Mouse (Mus musculus) kidney, adult 2 months (tissue): Measurements from ENCODE around the gene Uox. TPM values are rescaled to one million over a fixed set of nuclear protein-coding genes. Genes with fewer than 3 reads are reported as not detected.

Experiments used
- DNase-seq: peaks from one replicate; pipeline ENCODE4 v3.0.0; 2021
- H3K27ac ChIP-seq: fragments of 200-500 bp; 2 replicates; pipeline ENCODE4 v1.5.1; 2012; ENCODE audit warnings: low read depth, low read length, control low read depth, inconsistent platforms; ENCODE audit not compliant: insufficient read depth
- H3K27me3 ChIP-seq: fragments of 200-500 bp; replicated peaks from 2 replicates; pipeline ENCODE4 v1.6.1; 2012; ENCODE audit warnings: mild to moderate bottlenecking, moderate library complexity, low read length, inconsistent platforms; ENCODE audit not compliant: control insufficient read depth, insufficient read depth
- H3K36me3 ChIP-seq: fragments of 200-500 bp; 2 replicates; pipeline ENCODE4 v1.6.1; 2012; ENCODE audit warnings: mild to moderate bottlenecking, moderate library complexity, low read length, inconsistent platforms; ENCODE audit not compliant: control insufficient read depth, insufficient read depth
- H3K4me1 ChIP-seq: fragments of 200-500 bp; 2 replicates; pipeline ENCODE4 v1.6.1; 2011; ENCODE audit warnings: low read length; ENCODE audit not compliant: control insufficient read depth, insufficient read depth
- H3K4me3 ChIP-seq: fragments of 200-500 bp; 2 replicates; pipeline ENCODE4 v1.5.1; 2011; ENCODE audit warnings: mild to moderate bottlenecking, low read depth, low read length, control low read depth; ENCODE audit not compliant: insufficient read depth
- CTCF ChIP-seq: fragments of 200-500 bp; conservative IDR thresholded peaks from 2 replicates; pipeline ENCODE4 v1.5.1; 2011; ENCODE audit warnings: low read depth, mild to moderate bottlenecking, control low read depth, low read length, moderate library complexity, mixed read lengths; ENCODE audit not compliant: insufficient read depth, insufficient read length
- POLR2A ChIP-seq: fragments of 200-500 bp; IDR thresholded peaks from one replicate; pipeline ENCODE4 v1.6.1; 2011; ENCODE audit warnings: low read depth, low read length, control low read depth
- WGBS: fragments of 180-500 bp; shearing (Covaris S2); methylation state at CpG from one replicate; pipeline ENCODE4 v1.1.7; 2018; 5-methylcytosine and 5-hydroxymethylcytosine counted together
- polyA plus RNA-seq: library from polyadenylated mRNA; depleted of rRNA; stranded (reverse); fragments of >200 nt; gene quantifications from 2 replicates; pipeline ENCODE4 v1.2.3, GENCODE M21; 2012

The Uox gene
- polyA plus RNA-seq, 1 experiment = not detected

GRCm38 (mm10) chr3:146658061-146658639 is 87.9 kb downstream of the Uox start:
- no peak overlapping the region for H3K27ac ChIP-seq
- TF ChIP-seq CTCF = no peak
- no peak for TF ChIP-seq POLR2A
- no peak for DNase-seq
- H3K36me3 ChIP-seq = no peaks in the 10 kb centered on the region
- no peak overlapping the region for H3K4me3 ChIP-seq
- no peaks in the 10 kb centered on the region for H3K4me1 ChIP-seq
- WGBS = 97% methylated on average over 1 of the region's 1 CpGs
- no peaks in the 10 kb centered on the region for H3K27me3 ChIP-seq

- Histone ChIP-seq H3K27me3 (no peaks in the 10 kb centered on the region), H3K4me3 (no peak overlapping the region), H3K36me3 (no peaks in the 10 kb centered on the region), H3K4me1 (no peaks in the 10 kb centered on the region), H3K27ac (no peak overlapping the region)
- TF ChIP-seq CTCF (no peak), POLR2A (no peak)
- no peak for DNase-seq
- WGBS = 95% methylated on average over 5 of the region's 5 CpGs
Observed at GRCm38 (mm10) chr3:146659321-146659720, 89.1 kb downstream of the Uox start.

DNA sequence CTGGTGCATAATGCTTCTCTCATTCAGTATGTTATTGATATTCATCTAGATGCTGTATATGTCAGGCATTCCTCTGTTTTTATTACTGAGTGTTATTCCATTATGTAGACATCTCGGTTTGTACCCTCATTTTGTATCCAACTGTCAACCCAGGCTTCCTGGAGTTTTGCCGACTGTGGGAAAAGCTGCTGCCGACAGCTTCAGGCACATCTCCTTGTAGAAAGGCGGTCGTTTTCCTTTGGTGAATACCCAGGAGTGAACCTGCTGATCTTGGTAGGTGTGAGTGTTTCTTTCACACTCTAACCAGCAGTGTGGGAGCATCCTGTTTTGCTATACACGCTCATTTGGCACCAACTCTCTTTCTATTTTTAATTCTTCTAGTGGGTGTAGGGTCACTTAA is 90.8 kb downstream of the Uox start:
- no peak for DNase-seq
- Histone ChIP-seq H3K4me1 (no peaks in the 10 kb centered on the region), H3K4me3 (no peak overlapping the region), H3K27me3 (no peaks in the 10 kb centered on the region), H3K27ac (no peak overlapping the region), H3K36me3 (no peaks in the 10 kb centered on the region)
- TF ChIP-seq POLR2A (no peak), CTCF (no peak)
- WGBS = 60% methylated on average over 6 of the region's 6 CpGs

DNA sequence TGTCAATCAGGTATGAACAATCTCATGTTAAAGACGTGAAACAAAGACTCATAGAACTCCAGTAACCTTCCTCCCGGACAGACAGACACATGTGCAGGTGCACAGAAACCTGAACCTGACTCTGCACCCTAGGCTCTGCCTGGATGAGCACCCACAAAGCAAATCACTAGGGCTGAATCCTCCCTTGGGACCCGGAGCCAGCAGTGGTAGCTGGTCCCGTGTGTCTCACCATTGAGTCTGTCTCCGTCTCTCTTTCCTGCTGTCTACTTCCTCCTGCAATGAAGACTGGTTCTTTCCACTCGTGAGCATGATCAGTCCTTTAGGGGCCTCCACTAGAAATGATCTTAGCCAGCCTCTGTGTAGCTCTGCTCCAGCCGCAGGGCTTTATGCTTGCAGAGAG is 91.7 kb downstream of the Uox start:
- Histone ChIP-seq H3K36me3 (no peaks in the 10 kb centered on the region), H3K27ac (no peak overlapping the region), H3K27me3 (no peaks in the 10 kb centered on the region), H3K4me1 (no peaks in the 10 kb centered on the region), H3K4me3 (no peak overlapping the region)
- WGBS = 65% methylated on average over 7 of the region's 7 CpGs
- no peak for DNase-seq
- TF ChIP-seq CTCF = no peak
- no peak for TF ChIP-seq POLR2A

DNA sequence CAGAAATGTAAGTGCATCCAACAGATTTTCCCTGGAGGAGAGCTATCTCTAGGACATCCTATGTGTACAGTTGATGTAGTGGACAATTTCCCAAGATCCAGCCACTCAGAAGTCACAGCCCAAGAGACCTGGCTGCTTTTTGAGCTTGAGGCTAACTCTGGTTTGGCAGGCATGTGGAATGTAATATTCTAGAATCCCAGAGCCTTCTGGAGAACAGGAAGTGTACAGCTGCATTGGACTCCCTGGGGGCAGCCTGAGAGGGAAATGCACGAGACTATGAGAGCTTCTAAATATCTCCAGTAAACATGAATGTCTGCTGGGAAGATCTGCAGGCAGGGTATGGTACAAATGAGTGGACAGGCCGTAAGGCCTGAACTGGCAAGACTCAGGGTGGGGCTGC is 100.9 kb downstream of the Uox start:
- Histone ChIP-seq H3K4me3 (no peak overlapping the region), H3K27me3 (no peaks in the 10 kb centered on the region), H3K4me1 (no peaks in the 10 kb centered on the region), H3K36me3 (no peaks in the 10 kb centered on the region), H3K27ac (no peak overlapping the region)
- TF ChIP-seq POLR2A (no peak), CTCF (no peak)
- 56% methylated on average over 2 of the region's 2 CpGs for WGBS
- DNase-seq = peak; percentile 12

GRCm38 (mm10) chr3:146675101-146675500 is 104.9 kb downstream of the Uox start:
- H3K36me3 ChIP-seq = no peaks in the 10 kb centered on the region
- no peak overlapping the region for H3K4me3 ChIP-seq
- no peaks in the 10 kb centered on the region for H3K4me1 ChIP-seq
- H3K27ac ChIP-seq = no peak overlapping the region
- no peaks in the 10 kb centered on the region for H3K27me3 ChIP-seq
- WGBS = 83% methylated on average over 1 of the region's 1 CpGs
- TF ChIP-seq POLR2A (no peak), CTCF (no peak)
- DNase-seq = no peak

DNA sequence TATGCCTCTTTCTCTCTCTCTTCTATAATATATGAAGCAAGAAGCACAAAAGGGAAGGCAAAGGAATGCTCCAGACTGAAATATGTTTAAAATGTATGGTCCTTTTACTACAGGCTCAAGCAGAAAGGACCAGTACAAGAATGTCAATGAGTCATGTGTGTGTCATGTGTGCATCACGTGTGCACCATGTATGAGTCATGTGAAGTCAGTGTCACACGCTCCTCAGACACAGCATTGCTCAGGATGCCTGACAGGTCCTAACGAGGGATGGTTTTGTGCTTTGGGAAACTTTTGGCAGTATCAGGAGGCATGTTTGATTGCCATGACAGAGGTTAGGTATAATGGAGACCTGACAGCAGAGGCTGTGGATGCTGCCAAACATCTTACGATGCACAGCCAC is 106.0 kb downstream of the Uox start:
- no peaks in the 10 kb centered on the region for H3K4me1 ChIP-seq

More for the DNA sequence above, 106.0 kb downstream of the Uox start:
- Histone ChIP-seq H3K27me3 (no peaks in the 10 kb centered on the region), H3K4me3 (no peak overlapping the region), H3K36me3 (no peaks in the 10 kb centered on the region), H3K27ac (no peak overlapping the region)
- no peak for DNase-seq
- 94% methylated on average over 4 of the region's 4 CpGs for WGBS
- TF ChIP-seq CTCF (no peak), POLR2A (no peak)
